Mouse (Mus musculus) embryonic fibroblast, embryonic 13.5 days (primary cell): ENCODE results near the gene Cyb5d1.

Source experiments
- CTCF ChIP-seq: IDR thresholded peaks from 2 replicates; pipeline ENCODE4 v1.5.1; 2011; ENCODE audit warnings: mild to moderate bottlenecking, control low read depth, low read length, moderate library complexity, borderline replicate concordance; ENCODE audit not compliant: insufficient read depth
- POLR2A ChIP-seq: IDR thresholded peaks from 2 replicates; pipeline ENCODE4 v1.6.1; 2011; ENCODE audit warnings: low read depth, mild to moderate bottlenecking, control low read depth, low read length, moderate library complexity

DNA sequence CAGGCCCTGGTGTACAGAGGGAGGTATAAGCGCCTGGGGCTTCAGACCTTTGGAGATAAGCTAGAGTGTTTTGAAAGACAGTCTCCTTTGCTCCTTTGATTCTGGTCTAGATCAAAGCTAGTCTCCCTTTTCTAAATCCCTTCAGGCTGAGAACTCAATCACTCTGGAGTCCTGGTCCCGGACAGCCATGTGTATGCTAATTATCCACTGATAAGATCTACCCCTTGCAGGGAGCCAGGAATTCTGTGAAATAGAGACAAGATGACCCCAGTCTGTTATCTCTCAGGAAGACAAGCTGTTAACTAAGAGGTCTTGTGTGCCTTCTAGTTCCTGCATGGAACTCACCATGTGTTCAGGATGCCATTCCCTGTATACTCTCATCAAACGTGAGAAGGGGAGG, 41.9 kb upstream of the Cyb5d1 start:
- TF ChIP-seq CTCF (no peak), POLR2A (no peak)
